Mouse (Mus musculus) MEL (cell line): ENCODE measurements around the gene Frmd4a. TPM values are rescaled to one million over a fixed set of nuclear protein-coding genes. Genes with fewer than 3 reads are reported as not detected.

ENCODE experiments used
- DNase-seq: peaks from one replicate; pipeline ENCODE4 v3.0.0; 2011; ENCODE audit warnings: low read depth, low spot score
- H3K27ac ChIP-seq: 2 replicates; pipeline ENCODE4 v1.5.1; 2012; ENCODE audit warnings: low read depth, mild to moderate bottlenecking, control low read depth, low read length, moderate library complexity; ENCODE audit not compliant: control insufficient read depth
- H3K27me3 ChIP-seq, 2 experiments: fragments of 150-350 bp in 1 of 2; sonication (generic) in 1 of 2; 2 replicates each; pipeline ENCODE4 v1.6.1; 2012; ENCODE audit warnings: low read length in 2 of 2, mild to moderate bottlenecking in 2 of 2, improper control_type of control experiment in 1 of 2, moderate library complexity in 1 of 2; ENCODE audit not compliant: insufficient read depth in 2 of 2, control insufficient read depth in 1 of 2
- H3K36me3 ChIP-seq, 2 experiments: 2 replicates each; pipeline ENCODE4 v1.6.1; 2012 to 2014; ENCODE audit warnings: low read length in 2 of 2, improper control_type of control experiment in 1 of 2, inconsistent platforms in 1 of 2, mild to moderate bottlenecking in 1 of 2; ENCODE audit not compliant: insufficient read depth in 2 of 2, control insufficient read depth in 1 of 2
- H3K4me1 ChIP-seq, 2 experiments: fragments of 150-350 bp in 1 of 2; sonication (generic) in 1 of 2; 2 replicates each; pipeline ENCODE4 v1.6.1; 2012; ENCODE audit warnings: low read length in 2 of 2, improper control_type of control experiment in 1 of 2, mild to moderate bottlenecking in 1 of 2; ENCODE audit not compliant: insufficient read depth in 2 of 2, control insufficient read depth in 1 of 2
- H3K4me3 ChIP-seq, 2 experiments: fragments of 150-350 bp in 1 of 2; sonication (generic) in 1 of 2; 2 replicates each; pipeline ENCODE4 v1.5.1; 2012; ENCODE audit warnings: low read depth in 2 of 2, low read length in 2 of 2, mild to moderate bottlenecking in 2 of 2, moderate library complexity in 2 of 2, control low read depth in 1 of 2, improper control_type of control experiment in 1 of 2; ENCODE audit not compliant: control insufficient read depth in 1 of 2, insufficient read depth in 1 of 2
- H3K79me2 ChIP-seq: 2 replicates; pipeline ENCODE4 v1.6.1; 2012; ENCODE audit warnings: mild to moderate bottlenecking, low read length, moderate library complexity; ENCODE audit not compliant: control insufficient read depth, poor library complexity, insufficient read depth
- H3K9ac ChIP-seq: 2 replicates; pipeline ENCODE4 v1.6.1; 2012; ENCODE audit warnings: low read depth, mild to moderate bottlenecking, control low read depth, low read length, moderate library complexity; ENCODE audit not compliant: control insufficient read depth, poor library complexity, severe bottlenecking
- H3K9me3 ChIP-seq: fragments of 150-350 bp; sonication (generic); replicated peaks from 2 replicates; pipeline ENCODE4 v1.6.1; 2012; ENCODE audit warnings: mild to moderate bottlenecking, low read length, improper control_type of control experiment, moderate library complexity; ENCODE audit not compliant: insufficient read depth
- CHD2 ChIP-seq: IDR thresholded peaks from 2 replicates; pipeline ENCODE4 v1.6.1; 2011; ENCODE audit warnings: low read length, improper control_type of control experiment
- CTCF ChIP-seq, 3 experiments: IDR thresholded peaks in 2 of 3; conservative IDR thresholded peaks in 1 of 3; 2 replicates each; pipeline ENCODE4 v1.5.1; 2011 to 2012; ENCODE audit warnings: low read length in 3 of 3, low read depth in 2 of 3, mild to moderate bottlenecking in 2 of 3, improper control_type of control experiment in 1 of 3, inconsistent platforms in 1 of 3, mixed read lengths in 1 of 3, moderate library complexity in 1 of 3; ENCODE audit not compliant: control insufficient read depth in 1 of 3, insufficient read depth in 1 of 3, poor library complexity in 1 of 3, severe bottlenecking in 1 of 3
- EP300 ChIP-seq, 2 experiments: IDR thresholded peaks; 2 replicates each; pipeline ENCODE4 v1.6.1; 2011; ENCODE audit warnings: improper control_type of control experiment in 2 of 2, low read length in 2 of 2, low read depth in 1 of 2, mild to moderate bottlenecking in 1 of 2
- MAX ChIP-seq: IDR thresholded peaks from 2 replicates; pipeline ENCODE4 v1.6.1; 2011; ENCODE audit warnings: low read length, improper control_type of control experiment
- MAZ ChIP-seq: IDR thresholded peaks from 2 replicates; pipeline ENCODE4 v1.6.1; 2012; ENCODE audit warnings: low read depth, mild to moderate bottlenecking, inconsistent platforms, low read length, improper control_type of control experiment
- MEF2A ChIP-seq: IDR thresholded peaks from 2 replicates; pipeline ENCODE4 v1.6.1; 2014; ENCODE audit warnings: low read depth, mild to moderate bottlenecking, inconsistent platforms, low read length, improper control_type of control experiment; ENCODE audit not compliant: poor library complexity, insufficient replicate concordance, severe bottlenecking; ENCODE audit errors: extremely low read depth
- MXI1 ChIP-seq: IDR thresholded peaks from 2 replicates; pipeline ENCODE4 v1.6.1; 2011; ENCODE audit warnings: mild to moderate bottlenecking, low read depth, low read length, improper control_type of control experiment
- MYC ChIP-seq: IDR thresholded peaks from 2 replicates; pipeline ENCODE4 v1.6.1; 2011; ENCODE audit warnings: low read depth, mild to moderate bottlenecking, low read length, improper control_type of control experiment, moderate library complexity
- NRF1 ChIP-seq: IDR thresholded peaks from 2 replicates; pipeline ENCODE4 v1.6.1; 2014; ENCODE audit warnings: low read depth, mild to moderate bottlenecking, inconsistent platforms, low read length, improper control_type of control experiment, moderate library complexity; ENCODE audit not compliant: poor library complexity, insufficient read depth, severe bottlenecking
- POLR2AphosphoS2 ChIP-seq: IDR thresholded peaks from 2 replicates; pipeline ENCODE4 v1.6.1; 2011; ENCODE audit warnings: low read length, improper control_type of control experiment
- POLR2AphosphoS5 ChIP-seq: IDR thresholded peaks from 2 replicates; pipeline ENCODE4 v1.6.1; 2012; ENCODE audit warnings: low read depth, borderline replicate concordance, mild to moderate bottlenecking, inconsistent platforms, low read length, moderate library complexity, mixed read lengths
- RAD21 ChIP-seq: IDR thresholded peaks from 2 replicates; pipeline ENCODE4 v1.6.1; 2011; ENCODE audit warnings: mild to moderate bottlenecking, low read depth, low read length, improper control_type of control experiment
- RCOR1 ChIP-seq: IDR thresholded peaks from 2 replicates; pipeline ENCODE4 v1.6.1; 2012; ENCODE audit warnings: low read depth, mild to moderate bottlenecking, inconsistent platforms, low read length, improper control_type of control experiment
- SIN3A ChIP-seq: IDR thresholded peaks from 2 replicates; pipeline ENCODE4 v1.6.1; 2012; ENCODE audit warnings: low read length, improper control_type of control experiment, inconsistent platforms
- SMC3 ChIP-seq: IDR thresholded peaks from 2 replicates; pipeline ENCODE4 v1.6.1; 2011; ENCODE audit warnings: low read depth, low read length, improper control_type of control experiment
- TBP ChIP-seq: IDR thresholded peaks from 2 replicates; pipeline ENCODE4 v1.8.0; 2011; ENCODE audit warnings: low read depth, low read length, improper control_type of control experiment
- ZC3H11A ChIP-seq: IDR thresholded peaks from 2 replicates; pipeline ENCODE4 v1.6.1; 2012; ENCODE audit warnings: low read depth, mild to moderate bottlenecking, inconsistent platforms, low read length, improper control_type of control experiment
- ZMIZ1 ChIP-seq: IDR thresholded peaks from 2 replicates; pipeline ENCODE4 v1.6.1; 2012; ENCODE audit warnings: low read depth, mild to moderate bottlenecking, inconsistent platforms, low read length, improper control_type of control experiment, moderate library complexity
- ZNF384 ChIP-seq: IDR thresholded peaks from 2 replicates; pipeline ENCODE4 v1.6.1; 2012; ENCODE audit warnings: low read depth, mild to moderate bottlenecking, inconsistent platforms, low read length, improper control_type of control experiment
- polyA plus RNA-seq, 2 experiments: library from polyadenylated mRNA; stranded (reverse) in 1 of 2; unstranded in 1 of 2; fragments of >175 nt in 1 of 2; fragments of >200 nt in 1 of 2; gene quantifications; 2 replicates each; pipeline versions ENCODE4 v1.2.1 to v1.2.4; 2012; ENCODE audit warnings: low replicate concordance in 2 of 2, low read depth in 1 of 2; ENCODE audit not compliant: insufficient read length in 2 of 2, insufficient read depth in 1 of 2, missing spikeins in 1 of 2
- total RNA-seq: library from RNA; depleted of rRNA; stranded (reverse); fragments of 300-350 nt; gene quantifications from 2 replicates; pipeline ENCODE4 v1.2.3, GENCODE M21; 2012

The Frmd4a gene
- total and polyA plus RNA-seq, 3 experiments: 6.4 to 14.4 TPM; not detected in 1

GRCm38 (mm10) chr2:4630197-4630835 is 612.8 kb downstream of the Frmd4a start:
- Histone ChIP-seq H3K9me3 (no peaks in the 10 kb centered on the region), H3K79me2 (no peaks in the 10 kb centered on the region), H3K36me3 (peaks cover 0 to 19% of the 10 kb centered on the region in 2 experiments; a peak in 2 of 4 replicates), H3K27me3 (no peaks in the 10 kb centered on the region), H3K4me1 (no peaks in the 10 kb centered on the region), H3K9ac (no peak overlapping the region), H3K27ac (no peak overlapping the region), H3K4me3 (no peak overlapping the region)
- TF ChIP-seq NRF1 (no peak), ZC3H11A (no peak), POLR2AphosphoS5 (no peak), MXI1 (no peak), RCOR1 (no peak), TBP (no peak), CHD2 (no peak), EP300 (IDR thresholded peaks at IDR 0.05; ENCODE audit: low read depth in 1 of 2, low read length in 2 of 2) (no peak), ZNF384 (no peak), CTCF (IDR thresholded peaks at IDR 0.05 in 2 of 3, conservative IDR thresholded peaks at IDR 0.05 in 1 of 3; ENCODE audit: control insufficient read depth in 1 of 3, insufficient read depth in 1 of 3, low read depth in 2 of 3, low read length in 3 of 3, poor library complexity in 1 of 3, severe bottlenecking in 1 of 3) (no peak), POLR2AphosphoS2 (no peak), MAZ (no peak), MAX (no peak), MYC (no peak), ZMIZ1 (no peak)
- DNase-seq: no peak

- Histone ChIP-seq H3K9me3 (no peaks in the 10 kb centered on the region), H3K4me1 (no peaks in the 10 kb centered on the region), H3K27me3 (no peaks in the 10 kb centered on the region), H3K36me3 (peaks cover 0 to 31% of the 10 kb centered on the region in 2 experiments; a peak in 2 of 4 replicates), H3K4me3 (no peak overlapping the region), H3K79me2 (no peaks in the 10 kb centered on the region), H3K9ac (no peak overlapping the region), H3K27ac (no peak overlapping the region)
- peak; percentile 44 for TF ChIP-seq SMC3
- peak; percentile 39 for TF ChIP-seq RAD21
- TF ChIP-seq MEF2A: no peak
- TF ChIP-seq CTCF (IDR thresholded peaks at IDR 0.05 in 2 of 3, conservative IDR thresholded peaks at IDR 0.05 in 1 of 3; ENCODE audit: control insufficient read depth in 1 of 3, insufficient read depth in 1 of 3, low read depth in 2 of 3, low read length in 3 of 3, poor library complexity in 1 of 3, severe bottlenecking in 1 of 3): peak; percentile 25 to 45 (median 41); a peak in 4 of 6 replicates
- TF ChIP-seq SIN3A: no peak
- peak; percentile 17 for DNase-seq
Measured at GRCm38 (mm10) chr2:4635804-4636203, 618.3 kb downstream of the Frmd4a start.
